Mouse (Mus musculus): ENCODE measurements around the gene Gon4l.

DNA sequence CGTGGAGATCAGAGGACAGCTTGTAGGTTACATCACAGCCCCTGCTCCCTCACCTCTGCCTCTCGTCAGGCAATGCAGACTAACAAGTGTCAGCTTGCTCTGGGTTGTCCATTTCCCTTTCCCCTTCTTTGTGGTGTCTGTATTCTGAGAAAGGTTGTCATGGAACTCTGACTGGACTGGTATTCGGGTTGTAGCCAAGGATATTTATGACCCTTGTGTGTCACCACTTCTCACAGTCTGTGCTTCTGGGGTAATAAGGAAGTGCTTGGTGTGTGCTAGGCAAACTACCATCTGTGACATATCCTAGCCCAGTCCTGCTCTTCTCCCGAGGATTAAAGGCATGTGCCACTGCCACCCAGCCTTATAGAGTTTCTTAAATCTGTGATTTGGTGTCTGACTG is 14.1 kb downstream of the Gon4l start:
- TF ChIP-seq POLR2A (IDR thresholded peaks at IDR 0.05; ENCODE audit: borderline replicate concordance, insufficient read depth, low read length) (no peak), CTCF (IDR thresholded peaks at IDR 0.05; ENCODE audit: borderline replicate concordance, insufficient read depth, low read depth, low read length) (no peak)

Measured in cerebellum, adult 2 months (tissue).